Mouse (Mus musculus): ENCODE results near the gene Sergef. TPM values are rescaled to one million over a fixed set of nuclear protein-coding genes. Genes with fewer than 3 reads are reported as not detected.

Gene Sergef
- polyA plus RNA-seq, 1 experiment from 2014 or later = 7.5 TPM

DNA sequence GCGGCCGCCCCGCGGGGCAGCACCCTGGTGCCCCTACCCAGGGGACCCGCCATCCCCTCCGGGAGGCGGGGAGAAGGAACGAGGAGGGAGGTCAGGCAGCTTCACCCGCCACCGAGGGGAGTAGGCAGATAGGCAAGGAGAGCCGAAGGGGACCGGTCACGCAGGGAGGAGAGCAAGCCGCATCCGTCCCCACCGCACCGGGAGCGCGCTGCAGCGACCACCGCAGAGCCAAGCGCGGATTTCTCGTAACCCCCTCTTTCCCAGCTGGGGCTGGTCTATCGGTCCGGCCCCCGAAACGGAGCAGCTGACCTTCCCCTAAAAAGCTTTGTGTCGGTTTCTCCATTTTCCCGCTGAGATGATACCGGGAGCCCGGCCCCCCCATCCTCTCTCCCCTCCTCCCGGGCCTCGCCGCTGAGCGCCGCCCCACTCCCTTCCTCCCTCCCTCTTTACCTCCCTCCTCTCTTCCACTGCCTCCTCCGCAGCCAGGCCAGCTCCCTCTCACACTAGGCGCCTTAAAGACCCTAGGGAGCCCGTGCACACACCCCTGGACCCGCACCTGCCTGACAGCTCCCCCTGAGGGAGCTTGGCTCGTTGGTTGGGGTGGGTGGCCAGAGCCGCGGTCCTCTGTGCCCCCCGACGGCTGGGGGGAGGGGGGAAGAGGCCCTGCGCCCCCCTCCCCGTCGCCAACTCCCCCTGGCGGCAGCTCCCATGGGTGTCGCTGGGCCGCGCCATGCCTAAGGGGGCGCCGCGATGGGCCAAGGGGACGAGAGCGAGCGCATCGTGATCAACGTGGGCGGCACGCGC, 242.5 kb downstream of the Sergef start:
- Histone ChIP-seq H3K27me3 (replicated peaks; ENCODE audit: control insufficient read depth, insufficient read depth, low read length) (peaks cover 61% of the 10 kb centered on the region), H3K4me1 (replicated peaks; ENCODE audit: control insufficient read depth, insufficient read depth, low read length) (no peaks in the 10 kb centered on the region), H3K4me3 (ENCODE audit: low read depth, low read length) (peak overlapping the region; percentile 40), H3K4me2 (replicated peaks; ENCODE audit: low read depth) (peak overlapping the region; percentile 75), H3K9me3 (ENCODE audit: control insufficient read depth) (no peaks in the 10 kb centered on the region), H3K9ac (ENCODE audit: low read depth, low read length) (no peak overlapping the region), H3K27ac (ENCODE audit: low read depth, low read length) (no peak overlapping the region), H3K36me3 (ENCODE audit: control insufficient read depth, insufficient read depth) (no peaks in the 10 kb centered on the region)
- TF ChIP-seq CTCF (IDR thresholded peaks at IDR 0.05; ENCODE audit: low read depth) = peak; percentile 42
- no peak for ATAC-seq
- WGBS = 1% methylated on average over 58 of the region's 64 CpGs

DNA sequence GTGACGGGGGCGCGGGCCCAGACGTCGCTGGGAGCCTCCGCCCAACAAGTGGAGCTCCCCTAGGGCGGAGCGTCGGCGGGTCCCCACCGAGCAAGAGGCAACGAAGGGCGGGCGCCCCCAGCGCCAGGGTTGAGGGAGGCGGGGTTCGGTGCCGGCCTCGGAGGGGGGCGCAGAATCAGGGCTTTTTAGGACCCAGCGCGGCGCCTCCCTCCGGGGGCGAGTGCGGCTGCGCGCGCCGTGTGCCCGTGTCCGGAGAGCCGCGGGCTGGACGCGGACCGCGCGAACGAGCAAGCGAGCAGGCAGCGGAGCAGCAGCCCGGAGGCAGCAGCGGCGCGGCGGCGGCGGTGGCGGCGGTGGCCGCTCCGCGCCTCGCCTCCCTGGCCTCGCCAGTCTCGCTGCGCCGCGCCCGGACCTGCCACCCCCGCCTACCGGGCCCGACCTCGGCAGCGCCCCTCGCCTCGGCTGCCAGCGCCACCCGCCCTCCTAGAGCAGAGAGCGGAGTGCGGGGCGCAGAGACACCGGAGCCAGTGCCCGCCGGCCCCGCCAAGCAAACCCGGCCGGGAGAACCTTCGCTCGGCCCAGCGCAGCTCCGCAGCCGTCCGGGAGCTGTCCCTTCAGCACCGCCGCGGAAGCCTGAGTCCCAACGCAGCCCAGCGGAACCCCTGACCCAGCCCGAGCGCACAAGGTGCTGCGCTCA, 243.2 kb downstream of the Sergef start, which contains the start of gene Kcnc1:
Gene Kcnc1, plus strand, starts transcription at position 267 of the 697 bp plus-strand sequence.
- H3K36me3 ChIP-seq (ENCODE audit: control insufficient read depth, insufficient read depth) = no peaks in the 10 kb centered on the region
- under 1% methylated on average over 56 of the region's 93 CpGs for WGBS
- no peak within 1 kb of the TSS for H3K9ac ChIP-seq (ENCODE audit: low read depth, low read length)
- peak within 1 kb of the TSS; percentile 40 for H3K4me3 ChIP-seq (ENCODE audit: low read depth, low read length)
- no peak within 1 kb of the TSS for H3K27ac ChIP-seq (ENCODE audit: low read depth, low read length)
- H3K9me3 ChIP-seq (ENCODE audit: control insufficient read depth) = no peaks in the 10 kb centered on the region
- peak; percentile 65 for ATAC-seq
- TF ChIP-seq CTCF (IDR thresholded peaks at IDR 0.05; ENCODE audit: low read depth) = 0 out of 2 replicates have a peak, but pooled peaks have one; percentile 2
- H3K27me3 ChIP-seq (replicated peaks; ENCODE audit: control insufficient read depth, insufficient read depth, low read length) = peaks cover 61% of the 10 kb centered on the region
- no peaks in the 10 kb centered on the region for H3K4me1 ChIP-seq (replicated peaks; ENCODE audit: control insufficient read depth, insufficient read depth, low read length)
- H3K4me2 ChIP-seq (replicated peaks; ENCODE audit: low read depth) = peak within 1 kb of the TSS; percentile 75

DNA sequence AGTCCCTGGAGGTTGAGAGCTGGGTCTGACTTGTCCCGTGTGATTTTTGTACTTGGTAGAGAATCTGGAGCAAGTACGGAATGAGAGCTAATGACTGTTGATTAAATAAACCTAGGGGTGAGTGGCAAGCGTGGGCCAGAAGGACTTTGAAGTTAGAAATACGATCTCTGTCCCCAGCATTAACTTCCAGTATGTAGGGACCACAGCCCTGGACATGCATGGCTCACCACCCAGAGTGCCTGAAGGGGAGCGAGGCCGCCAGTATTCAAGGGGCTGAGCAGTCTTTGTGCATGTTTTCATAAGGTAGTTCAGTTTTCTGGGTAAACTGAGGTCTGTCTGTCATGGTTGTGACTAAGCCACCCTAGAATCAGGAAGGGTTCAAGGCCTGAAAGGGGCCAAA, 244.0 kb downstream of the Sergef start:
- no peak for ATAC-seq
- peaks cover 61% of the 10 kb centered on the region for H3K27me3 ChIP-seq (replicated peaks; ENCODE audit: control insufficient read depth, insufficient read depth, low read length)
- H3K27ac ChIP-seq (ENCODE audit: low read depth, low read length) = no peak overlapping the region
- no peak overlapping the region for H3K9ac ChIP-seq (ENCODE audit: low read depth, low read length)
- H3K4me3 ChIP-seq (ENCODE audit: low read depth, low read length) = no peak overlapping the region
- TF ChIP-seq CTCF (IDR thresholded peaks at IDR 0.05; ENCODE audit: low read depth) = no peak
- peak overlapping the region; percentile 75; the same call in 1 of the 2 replicates for H3K4me2 ChIP-seq (replicated peaks; ENCODE audit: low read depth)
- no peaks in the 10 kb centered on the region for H3K9me3 ChIP-seq (ENCODE audit: control insufficient read depth)
- whole genome bisulfite sequencing = 38% methylated on average over 6 of the region's 6 CpGs
- H3K36me3 ChIP-seq (ENCODE audit: control insufficient read depth, insufficient read depth) = no peaks in the 10 kb centered on the region
- no peaks in the 10 kb centered on the region for H3K4me1 ChIP-seq (replicated peaks; ENCODE audit: control insufficient read depth, insufficient read depth, low read length)

DNA sequence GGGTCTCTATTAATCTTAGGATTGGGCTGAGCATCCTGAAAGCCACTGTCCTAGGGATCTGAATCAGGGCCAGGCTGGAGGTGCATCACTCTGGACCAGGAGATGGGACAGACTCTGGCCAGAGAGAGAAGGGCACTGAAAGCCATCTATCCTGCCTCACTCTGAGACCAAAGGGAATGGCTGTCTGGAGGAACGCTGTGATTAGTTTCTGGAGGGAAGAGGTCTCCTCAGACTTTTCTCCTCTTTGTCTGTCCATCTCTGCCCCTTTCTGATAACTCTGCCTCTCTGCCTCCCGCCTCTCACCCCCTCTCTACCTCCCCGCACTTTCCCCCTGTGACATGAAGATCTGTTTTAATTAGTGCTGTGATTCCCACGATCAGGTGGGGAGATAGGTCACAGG, 244.7 kb downstream of the Sergef start:
- H3K4me2 ChIP-seq (replicated peaks; ENCODE audit: low read depth) = no peak overlapping the region
- TF ChIP-seq CTCF (IDR thresholded peaks at IDR 0.05; ENCODE audit: low read depth) = no peak
- WGBS = 51% methylated on average over 4 of the region's 4 CpGs
- H3K4me3 ChIP-seq (ENCODE audit: low read depth, low read length) = no peak overlapping the region
- no peak for ATAC-seq
- peaks cover 61% of the 10 kb centered on the region for H3K27me3 ChIP-seq (replicated peaks; ENCODE audit: control insufficient read depth, insufficient read depth, low read length)
- H3K9ac ChIP-seq (ENCODE audit: low read depth, low read length) = no peak overlapping the region
- H3K4me1 ChIP-seq (replicated peaks; ENCODE audit: control insufficient read depth, insufficient read depth, low read length) = no peaks in the 10 kb centered on the region
- no peak overlapping the region for H3K27ac ChIP-seq (ENCODE audit: low read depth, low read length)
- H3K9me3 ChIP-seq (ENCODE audit: control insufficient read depth) = no peaks in the 10 kb centered on the region
- no peaks in the 10 kb centered on the region for H3K36me3 ChIP-seq (ENCODE audit: control insufficient read depth, insufficient read depth)

DNA sequence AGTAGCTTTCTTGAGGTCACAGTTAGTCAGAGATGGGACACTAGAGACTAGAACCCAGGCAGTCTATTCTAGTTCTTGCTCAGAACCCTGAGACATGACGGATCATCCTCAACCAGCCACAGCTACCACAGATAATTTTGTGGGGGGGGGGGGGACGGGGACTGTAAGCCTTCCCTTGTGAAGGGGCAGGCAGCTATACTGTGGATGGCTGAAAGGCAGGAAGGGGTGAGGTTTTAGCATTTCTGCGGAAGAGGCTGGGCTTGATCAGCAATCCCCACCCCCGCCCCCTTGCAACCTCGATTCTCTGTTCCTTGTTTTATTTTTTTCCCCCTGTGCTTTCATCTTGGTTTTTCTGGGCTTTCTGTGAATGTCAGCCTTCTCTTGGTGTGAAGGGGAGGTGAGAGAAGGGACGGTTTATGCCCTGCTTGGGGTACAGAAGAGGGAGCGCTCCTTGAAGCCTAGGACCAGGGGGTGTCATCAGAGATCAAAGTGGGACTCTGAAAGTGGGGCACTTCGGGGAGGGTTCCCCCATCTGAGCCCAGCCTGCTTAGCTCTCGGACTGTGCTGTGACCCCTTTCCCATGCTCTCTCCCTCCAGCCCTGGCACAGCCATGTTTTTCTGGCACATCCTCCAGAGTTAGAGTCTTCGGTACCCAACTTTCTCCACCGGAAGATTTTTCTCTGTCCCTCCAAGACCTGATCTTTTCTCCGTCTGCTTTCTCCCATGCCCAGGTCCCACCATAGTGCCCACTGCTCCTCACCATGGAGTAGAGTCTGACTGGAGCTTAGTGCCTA, 245.7 kb downstream of the Sergef start:
- Histone ChIP-seq H3K4me2 (replicated peaks; ENCODE audit: low read depth) (no peak overlapping the region), H3K27ac (ENCODE audit: low read depth, low read length) (no peak overlapping the region), H3K9me3 (ENCODE audit: control insufficient read depth) (no peaks in the 10 kb centered on the region), H3K4me3 (ENCODE audit: low read depth, low read length) (no peak overlapping the region), H3K4me1 (replicated peaks; ENCODE audit: control insufficient read depth, insufficient read depth, low read length) (no peaks in the 10 kb centered on the region), H3K36me3 (ENCODE audit: control insufficient read depth, insufficient read depth) (no peaks in the 10 kb centered on the region), H3K9ac (ENCODE audit: low read depth, low read length) (no peak overlapping the region), H3K27me3 (replicated peaks; ENCODE audit: control insufficient read depth, insufficient read depth, low read length) (peaks cover 56% of the 10 kb centered on the region)
- no peak for ATAC-seq
- no peak for TF ChIP-seq CTCF (IDR thresholded peaks at IDR 0.05; ENCODE audit: low read depth)
- WGBS = 36% methylated on average over 12 of the region's 12 CpGs

Other genes starting within 250 kb of the Sergef start
- gene Kcnc1, start 243.3 kb downstream of the Sergef start, polyA plus RNA-seq (2015; fragmentation: Nextera tagmentation; extraction: Ambion mirVana) = 0.39 and 0.72 TPM in 2 replicates
- 4.8 and 5.3 TPM in 2 replicates for gene Tph1, start 32.7 kb upstream of the Sergef start, polyA plus RNA-seq (2015; fragmentation: Nextera tagmentation; extraction: Ambion mirVana)
- 8.4 and 9.3 TPM in 2 replicates for gene Saal1, start 70.9 kb upstream of the Sergef start, polyA plus RNA-seq (2015; fragmentation: Nextera tagmentation; extraction: Ambion mirVana)
- gene Saa3, start 75.9 kb upstream of the Sergef start, polyA plus RNA-seq (2015; fragmentation: Nextera tagmentation; extraction: Ambion mirVana) = 2.3 and 5.2 TPM in 2 replicates
- not detected in 2 replicates for gene Saa4, start 92.8 kb upstream of the Sergef start, polyA plus RNA-seq (2015; fragmentation: Nextera tagmentation; extraction: Ambion mirVana)
- gene Saa1, start 103.2 kb upstream of the Sergef start, polyA plus RNA-seq (2015; fragmentation: Nextera tagmentation; extraction: Ambion mirVana) = 0.29 and 0.47 TPM in 2 replicates
- gene Saa2, start 112.0 kb upstream of the Sergef start, polyA plus RNA-seq (2015; fragmentation: Nextera tagmentation; extraction: Ambion mirVana) = not detected in 2 replicates
- 13.9 and 14.7 TPM in 2 replicates for gene Hps5, start 156.3 kb upstream of the Sergef start, polyA plus RNA-seq (2015; fragmentation: Nextera tagmentation; extraction: Ambion mirVana)
- 51.3 and 52.7 TPM in 2 replicates for gene Gtf2h1, start 156.3 kb upstream of the Sergef start, polyA plus RNA-seq (2015; fragmentation: Nextera tagmentation; extraction: Ambion mirVana)
- 1,258 and 1,338 TPM in 2 replicates for gene Ldha, start 201.7 kb upstream of the Sergef start, polyA plus RNA-seq (2015; fragmentation: Nextera tagmentation; extraction: Ambion mirVana)
- gene Ldhc, start 221.4 kb upstream of the Sergef start, polyA plus RNA-seq (2015; fragmentation: Nextera tagmentation; extraction: Ambion mirVana) = not detected in 2 replicates